Mouse (Mus musculus) forebrain, embryonic 11.5 days (tissue): ENCODE measurements at regions not wholly inside any gene's neighbourhood (a gene's known extent, or its start where the extent isn't known, plus 50 kb on each side); places are given as distances from the start of the nearest gene placed in this dataset.

Source experiments
- ATAC-seq: fragments of 200-750 bp; cut with Nextera tagmentation; replicated peaks from 2 replicates; pipeline ENCODE4 v1.8.0; 2017; ENCODE audit warnings: moderate TSS enrichment; ENCODE audit not compliant: low FRiP score
- DNase-seq: peaks from one replicate; pipeline ENCODE4 v3.0.0-alpha.2; 2017; ENCODE audit warnings: low spot score
- H3K27ac ChIP-seq: fragments of 300-500 bp; sonication (generic); 2 replicates; pipeline ENCODE4 v1.5.1; 2014; ENCODE audit warnings: low read depth, low read length
- H3K27me3 ChIP-seq: fragments of 300-500 bp; sonication (generic); 2 replicates; pipeline ENCODE4 v1.6.1; 2014; ENCODE audit warnings: mild to moderate bottlenecking, low read length, mixed read lengths; ENCODE audit not compliant: control insufficient read depth, insufficient read depth
- H3K36me3 ChIP-seq: fragments of 300-500 bp; sonication (generic); 2 replicates; pipeline ENCODE4 v1.6.1; 2014; ENCODE audit warnings: mild to moderate bottlenecking, low read length, moderate library complexity, mixed read lengths; ENCODE audit not compliant: control insufficient read depth, insufficient read depth
- H3K4me1 ChIP-seq: fragments of 300-500 bp; sonication (generic); replicated peaks from 2 replicates; pipeline ENCODE4 v1.6.1; 2014; ENCODE audit warnings: low read length, mixed read lengths; ENCODE audit not compliant: control insufficient read depth, insufficient read depth
- H3K4me2 ChIP-seq: fragments of 300-500 bp; sonication (generic); 2 replicates; pipeline ENCODE4 v1.6.1; 2014; ENCODE audit warnings: low read depth, mild to moderate bottlenecking, low read length, moderate library complexity, mixed read lengths; ENCODE audit not compliant: severe bottlenecking
- H3K4me3 ChIP-seq: fragments of 300-500 bp; sonication (generic); 2 replicates; pipeline ENCODE4 v1.5.1; 2014; ENCODE audit warnings: low read depth, low read length
- H3K9ac ChIP-seq: fragments of 300-500 bp; sonication (generic); 2 replicates; pipeline ENCODE4 v1.6.1; 2014; ENCODE audit warnings: low read length
- H3K9me3 ChIP-seq: fragments of 300-500 bp; sonication (generic); 2 replicates; pipeline ENCODE4 v1.6.1; 2016; ENCODE audit warnings: low read length, mixed read lengths; ENCODE audit not compliant: control insufficient read depth
- WGBS: fragments of 180-500 bp; shearing (Covaris S2); extraction: QIAGEN DNeasy Blood & Tissue Kit; methylation state at CpG from one replicate; pipeline ENCODE4 v1.1.7; 2014; 5-methylcytosine and 5-hydroxymethylcytosine counted together

GRCm38 (mm10) chr10:117430224-117430884, 50.5 kb upstream of the Cpsf6 start:
- peaks cover 6% of the 10 kb centered on the region; the same call in 1 of the 2 replicates for H3K4me1 ChIP-seq
- H3K4me2 ChIP-seq = no peak overlapping the region
- H3K4me3 ChIP-seq = no peak overlapping the region
- ATAC-seq (no peak), DNase-seq (no peak)
- no peak overlapping the region for H3K9ac ChIP-seq
- no peaks in the 10 kb centered on the region for H3K36me3 ChIP-seq
- WGBS = 84% methylated on average over 5 of the region's 5 CpGs
- H3K27me3 ChIP-seq = no peaks in the 10 kb centered on the region
- H3K9me3 ChIP-seq = no peaks in the 10 kb centered on the region
- no peak overlapping the region for H3K27ac ChIP-seq

GRCm38 (mm10) chr10:117429459-117430183, 49.8 kb upstream of the Cpsf6 start:
- peaks cover 6% of the 10 kb centered on the region; the same call in 1 of the 2 replicates for H3K4me1 ChIP-seq
- H3K9me3 ChIP-seq = no peaks in the 10 kb centered on the region

More at GRCm38 (mm10) chr10:117429459-117430183, 49.8 kb upstream of the Cpsf6 start:
- Histone ChIP-seq H3K4me2 (no peak overlapping the region), H3K27me3 (no peaks in the 10 kb centered on the region), H3K27ac (no peak overlapping the region), H3K36me3 (no peaks in the 10 kb centered on the region), H3K4me3 (no peak overlapping the region), H3K9ac (no peak overlapping the region)
- DNase-seq (no peak), ATAC-seq (no peak)
- 94% methylated on average over 19 of the region's 19 CpGs for WGBS
